Mouse (Mus musculus) liver, adult 2 months (tissue): ENCODE measurements around the gene Olfr1347. TPM values are rescaled to one million over a fixed set of nuclear protein-coding genes. Genes with fewer than 3 reads are reported as not detected.

Experiments
- DNase-seq: peaks from one replicate; pipeline ENCODE4 v3.0.0-alpha.2; 2011; ENCODE audit warnings: low read depth, low spot score; ENCODE audit errors: extremely low read depth
- H3K27ac ChIP-seq: fragments of 200-500 bp; replicated peaks from 2 replicates; pipeline ENCODE4 v1.5.1; 2012; ENCODE audit warnings: low read depth, mild to moderate bottlenecking, control low read depth, inconsistent platforms, low read length; ENCODE audit not compliant: insufficient read depth
- H3K27me3 ChIP-seq: fragments of 200-500 bp; 2 replicates; pipeline ENCODE4 v1.6.1; 2012; ENCODE audit warnings: mild to moderate bottlenecking, moderate library complexity, low read length, inconsistent platforms; ENCODE audit not compliant: control insufficient read depth, insufficient read depth
- H3K36me3 ChIP-seq: fragments of 200-500 bp; 2 replicates; pipeline ENCODE4 v1.6.1; 2012; ENCODE audit warnings: low read length, inconsistent platforms; ENCODE audit not compliant: control insufficient read depth, insufficient read depth
- H3K4me1 ChIP-seq: fragments of 200-500 bp; 2 replicates; pipeline ENCODE4 v1.6.1; 2011; ENCODE audit warnings: low read length; ENCODE audit not compliant: control insufficient read depth, insufficient read depth
- H3K4me3 ChIP-seq: fragments of 200-500 bp; 2 replicates; pipeline ENCODE4 v1.5.1; 2011; ENCODE audit warnings: low read depth, mild to moderate bottlenecking, control low read depth, low read length, moderate library complexity; ENCODE audit not compliant: insufficient read depth
- H3K79me2 ChIP-seq: fragments of 200-500 bp; 2 replicates; pipeline ENCODE4 v1.6.1; 2012; ENCODE audit warnings: inconsistent platforms, mild to moderate bottlenecking, low read length, moderate library complexity; ENCODE audit not compliant: control insufficient read depth, insufficient read depth
- H3K9ac ChIP-seq: fragments of 200-500 bp; 2 replicates; pipeline ENCODE4 v1.6.1; 2012; ENCODE audit warnings: low read depth, mild to moderate bottlenecking, control low read depth, inconsistent platforms, low read length
- CTCF ChIP-seq: fragments of 200-500 bp; IDR thresholded peaks from 2 replicates; pipeline ENCODE4 v1.5.1; 2011; ENCODE audit warnings: low read depth, low read length, control low read depth
- POLR2A ChIP-seq: fragments of 200-500 bp; IDR thresholded peaks from 2 replicates; pipeline ENCODE4 v1.6.1; 2011; ENCODE audit warnings: low read length, control low read depth; ENCODE audit not compliant: insufficient read depth; ENCODE audit errors: extremely low read depth
- WGBS: fragments of 180-500 bp; shearing (Covaris S2); methylation state at CpG from one replicate; pipeline ENCODE4 v1.1.7; 2018; 5-methylcytosine and 5-hydroxymethylcytosine counted together
- polyA plus RNA-seq: library from polyadenylated mRNA; depleted of rRNA; stranded (reverse); fragments of >200 nt; gene quantifications from 2 replicates; pipeline ENCODE4 v1.2.3, GENCODE M21; 2012; rRNA removed
- total RNA-seq: library from RNA; depleted of rRNA; stranded (reverse); fragments of >200 nt; gene quantifications from 2 replicates; pipeline ENCODE4 v1.2.3, GENCODE M21; 2014; rRNA removed

The Olfr1347 gene
- total and polyA plus RNA-seq, 2 experiments, result not detected

DNA sequence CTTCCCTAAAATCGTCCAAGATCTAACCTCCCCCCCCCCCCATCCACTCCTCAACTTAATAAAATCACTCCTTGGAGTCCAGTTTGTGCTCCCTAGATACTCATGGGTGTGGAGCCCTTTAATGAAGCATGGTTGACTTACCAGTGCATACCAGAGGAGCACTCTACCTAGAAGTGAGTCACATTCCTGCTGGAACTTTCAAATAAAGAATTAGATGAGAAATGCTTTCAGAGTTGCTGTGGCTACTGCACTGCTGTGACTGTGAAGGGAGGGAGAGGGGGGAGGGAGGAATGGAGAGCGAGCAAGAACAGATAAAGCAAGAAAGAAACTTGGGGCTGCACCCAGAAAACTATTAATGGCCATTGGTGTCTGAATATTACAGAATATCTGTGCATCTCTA is 58.4 kb downstream of the Olfr1347 start:
- Histone ChIP-seq H3K36me3 (no peaks in the 10 kb centered on the region), H3K27ac (no peak overlapping the region), H3K27me3 (no peaks in the 10 kb centered on the region), H3K4me3 (no peak overlapping the region), H3K4me1 (no peaks in the 10 kb centered on the region), H3K9ac (no peak overlapping the region), H3K79me2 (no peaks in the 10 kb centered on the region)
- TF ChIP-seq POLR2A (no peak), CTCF (no peak)
- WGBS, result 68% methylated on average over 2 of the region's 2 CpGs
- no peak for DNase-seq

DNA sequence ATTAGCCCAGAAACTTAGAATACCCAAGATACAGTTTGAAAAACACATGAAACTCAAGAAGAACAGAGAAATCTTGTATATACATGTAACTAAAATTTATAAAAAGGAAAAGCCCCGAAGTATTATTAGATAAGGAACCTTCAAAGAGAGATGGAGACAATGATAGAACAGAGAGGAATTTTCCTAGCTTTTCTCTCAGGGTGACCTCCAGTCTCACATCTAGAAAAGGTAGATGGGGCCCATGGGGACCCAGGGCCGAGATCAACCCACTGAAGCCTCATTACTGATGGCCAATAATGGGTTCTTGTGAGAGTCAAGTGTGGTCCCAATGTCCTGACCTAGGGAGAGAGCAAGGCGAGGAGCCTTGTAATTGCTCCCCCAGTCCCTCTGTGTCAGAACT is 61.2 kb downstream of the Olfr1347 start, which contains the start of gene Olfr1344:
Gene Olfr1344 (plus strand): TSS at position 301 of the 400 bp plus-strand sequence.
- TF ChIP-seq POLR2A (no peak), CTCF (no peak)
- H3K27ac ChIP-seq, result no peak within 1 kb of the TSS
- no peak within 1 kb of the TSS for H3K9ac ChIP-seq
- H3K4me3 ChIP-seq, result no peak within 1 kb of the TSS
- no peak for DNase-seq
- H3K79me2 ChIP-seq, result no peaks in the 10 kb centered on the region
- no peaks in the 10 kb centered on the region for H3K36me3 ChIP-seq
- H3K27me3 ChIP-seq, result no peaks in the 10 kb centered on the region
- 62% methylated on average over 3 of the region's 3 CpGs for WGBS
- no peaks in the 10 kb centered on the region for H3K4me1 ChIP-seq

Other genes starting within 250 kb of the Olfr1347 start
- not detected in 2 replicates for gene Epp13, start 247.0 kb downstream of the Olfr1347 start, total RNA-seq
- gene Epp13, start 247.0 kb downstream of the Olfr1347 start, polyA plus RNA-seq, result not detected in 2 replicates
- 1.5 and 1.6 TPM in 2 replicates for gene Zfp667, start 213.2 kb downstream of the Olfr1347 start, total RNA-seq
- gene Zfp667, start 213.2 kb downstream of the Olfr1347 start, polyA plus RNA-seq, result 0.21 and 0.43 TPM in 2 replicates
- 0.27 and 0.28 TPM in 2 replicates for gene Zfp583, start 168.5 kb downstream of the Olfr1347 start, total RNA-seq
- gene Zfp583, start 168.5 kb downstream of the Olfr1347 start, polyA plus RNA-seq, result 0.05 TPM in 1 of 2 replicates, not detected in the other
- under 0.01 and 0.07 TPM in 2 replicates for gene Gm3854, start 156.0 kb downstream of the Olfr1347 start, total RNA-seq
- gene Gm3854, start 156.0 kb downstream of the Olfr1347 start, polyA plus RNA-seq, result not detected in 2 replicates
- 0.74 and 1.3 TPM in 2 replicates for gene Zfp78, start 136.5 kb downstream of the Olfr1347 start, total RNA-seq
- 0.21 and 0.68 TPM in 2 replicates for gene Zfp78, start 136.5 kb downstream of the Olfr1347 start, polyA plus RNA-seq
- gene Zfp28, start 116.5 kb downstream of the Olfr1347 start, total RNA-seq, result 1.2 and 1.9 TPM in 2 replicates
- 0.21 and 0.51 TPM in 2 replicates for gene Zfp28, start 116.5 kb downstream of the Olfr1347 start, polyA plus RNA-seq
- not detected in 2 replicates for gene Smim17, start 101.0 kb downstream of the Olfr1347 start, total RNA-seq
- gene Smim17, start 101.0 kb downstream of the Olfr1347 start, polyA plus RNA-seq, result not detected in 2 replicates
- gene Gm20715, start 89.5 kb downstream of the Olfr1347 start, total RNA-seq, result not detected in 2 replicates
- gene Gm20715, start 89.5 kb downstream of the Olfr1347 start, polyA plus RNA-seq, result not detected in 2 replicates
- not detected in 2 replicates for gene Olfr1344, start 61.1 kb downstream of the Olfr1347 start, total RNA-seq
- not detected in 2 replicates for gene Olfr1344, start 61.1 kb downstream of the Olfr1347 start, polyA plus RNA-seq
- not detected in 2 replicates for gene Olfr1336, start 43.6 kb downstream of the Olfr1347 start, total RNA-seq
- not detected in 2 replicates for gene Olfr1336, start 43.6 kb downstream of the Olfr1347 start, polyA plus RNA-seq
- not detected in 2 replicates for gene Olfr1346, start 32.7 kb downstream of the Olfr1347 start, total RNA-seq
- gene Olfr1346, start 32.7 kb downstream of the Olfr1347 start, polyA plus RNA-seq, result not detected in 2 replicates
- gene Olfr5, start 12.8 kb downstream of the Olfr1347 start, total RNA-seq, result not detected in 2 replicates
- not detected in 2 replicates for gene Olfr5, start 12.8 kb downstream of the Olfr1347 start, polyA plus RNA-seq
- gene Olfr1348, start 9.0 kb upstream of the Olfr1347 start, total RNA-seq, result not detected in 2 replicates
- not detected in 2 replicates for gene Olfr1348, start 9.0 kb upstream of the Olfr1347 start, polyA plus RNA-seq
- gene Olfr1349, start 23.2 kb upstream of the Olfr1347 start, total RNA-seq, result not detected in 2 replicates
- gene Olfr1349, start 23.2 kb upstream of the Olfr1347 start, polyA plus RNA-seq, result not detected in 2 replicates
- not detected in 2 replicates for gene Olfr1350, start 65.1 kb upstream of the Olfr1347 start, total RNA-seq
- gene Olfr1350, start 65.1 kb upstream of the Olfr1347 start, polyA plus RNA-seq, result not detected in 2 replicates
- gene Zim1, start 196.7 kb upstream of the Olfr1347 start, total RNA-seq, result under 0.01 and 0.07 TPM in 2 replicates
- gene Zim1, start 196.7 kb upstream of the Olfr1347 start, polyA plus RNA-seq, result 0.01 TPM in 1 of 2 replicates, not detected in the other
- 3.8 and 4.2 TPM in 2 replicates for gene Peg3, start 230.7 kb upstream of the Olfr1347 start, total RNA-seq
- gene Peg3, start 230.7 kb upstream of the Olfr1347 start, polyA plus RNA-seq, result 1.00 and 1.7 TPM in 2 replicates
- gene Usp29, start 230.8 kb upstream of the Olfr1347 start, total RNA-seq, result under 0.01 and 0.09 TPM in 2 replicates
- not detected in 2 replicates for gene Usp29, start 230.8 kb upstream of the Olfr1347 start, polyA plus RNA-seq